Mouse (Mus musculus) frontal cortex, adult (tissue): ENCODE measurements around the gene Pex12.
A peak's percentile ranks its signal among the peaks of the same experiment; 100 is the strongest.
"Not testable (repeated sequence)": the region's sequence is repeated elsewhere in the genome, so short reads cannot be mapped to it uniquely, and the experiment has no call there.

Experiments
- ATAC-seq: cut with Nextera tagmentation; 2 replicates; pipeline ENCODE4 v1.9.2; 2017; ENCODE audit warnings: mild to moderate bottlenecking, moderate library complexity, mixed read lengths; ENCODE audit not compliant: low TSS enrichment

The Pex12 gene

DNA sequence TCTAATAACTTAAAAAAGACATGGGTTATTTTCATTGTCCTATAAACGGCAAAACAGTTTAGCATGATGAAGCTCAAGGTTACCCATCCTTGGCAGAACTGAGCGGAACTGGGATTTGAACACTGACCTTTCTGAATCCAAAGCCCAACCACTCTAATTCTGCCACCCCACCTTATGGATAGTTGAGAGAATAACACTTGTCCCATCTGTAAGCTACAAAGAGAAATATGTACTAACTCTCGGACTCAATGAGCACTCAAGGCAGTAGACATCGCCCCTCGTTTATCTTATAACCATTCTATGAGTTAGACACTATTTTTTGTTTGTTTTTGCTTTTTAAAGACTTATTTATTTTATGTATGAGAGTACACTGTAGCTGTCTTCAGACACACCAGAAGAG, 13.3 kb downstream of the Pex12 start:
- ATAC-seq = no peak

GRCm38 (mm10) chr11:83286566-83286965, 15.8 kb downstream of the Pex12 start, which contains the start of gene Slfn14:
Gene Slfn14 (minus strand): TSS chr11:83286726.
- ATAC-seq = no peak

DNA sequence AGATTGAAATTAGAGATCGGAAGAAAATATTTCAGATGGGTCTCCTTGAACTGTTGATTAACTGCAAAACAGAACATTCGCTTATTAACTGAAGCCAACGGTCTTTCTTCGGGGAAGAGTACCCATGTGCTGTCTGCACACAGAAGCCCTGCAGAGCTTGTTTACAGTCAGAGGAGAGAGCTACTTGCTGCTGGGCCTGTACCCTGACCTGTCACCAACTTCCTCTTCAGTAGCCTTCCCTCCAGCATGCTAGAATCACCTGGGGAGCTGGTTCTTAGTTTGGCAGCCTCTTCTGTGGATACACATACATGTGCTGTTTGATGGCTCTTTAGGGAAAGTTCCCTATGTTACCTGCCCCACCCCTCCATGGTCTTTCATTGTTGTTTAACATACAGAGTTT, 16.8 kb downstream of the Pex12 start:
- ATAC-seq = no peak

GRCm38 (mm10) chr11:83282084-83282483, 20.3 kb downstream of the Pex12 start:
- ATAC-seq = no peak

GRCm38 (mm10) chr11:83279691-83280090, 22.7 kb downstream of the Pex12 start:
- ATAC-seq = no peak

DNA sequence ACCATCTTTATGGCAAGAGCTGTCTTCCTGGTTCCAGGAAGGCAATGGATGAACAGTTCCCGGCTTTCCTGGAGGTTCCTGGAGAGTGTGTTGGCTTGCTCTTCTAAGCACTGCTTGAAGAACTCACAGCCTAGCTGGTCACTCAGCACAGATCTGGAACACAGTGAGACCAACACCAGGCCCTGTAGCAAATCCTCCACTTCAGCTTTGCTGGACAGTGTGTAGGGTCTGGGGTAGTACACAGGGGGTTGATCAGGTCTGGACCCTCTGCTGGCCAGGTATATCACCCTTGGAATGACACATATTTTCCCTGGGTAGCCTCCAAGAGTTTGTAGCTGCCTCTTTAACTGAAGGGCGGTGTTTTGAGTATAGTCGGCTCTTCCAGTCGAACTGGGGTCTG, 23.4 kb downstream of the Pex12 start:
- ATAC-seq = no peak

GRCm38 (mm10) chr11:83276251-83276650, 26.1 kb downstream of the Pex12 start:
- no peak for ATAC-seq

GRCm38 (mm10) chr11:83271951-83272843, 30.2 kb downstream of the Pex12 start:
- peak; percentile 48; the same call in 1 of the 2 replicates for ATAC-seq

DNA sequence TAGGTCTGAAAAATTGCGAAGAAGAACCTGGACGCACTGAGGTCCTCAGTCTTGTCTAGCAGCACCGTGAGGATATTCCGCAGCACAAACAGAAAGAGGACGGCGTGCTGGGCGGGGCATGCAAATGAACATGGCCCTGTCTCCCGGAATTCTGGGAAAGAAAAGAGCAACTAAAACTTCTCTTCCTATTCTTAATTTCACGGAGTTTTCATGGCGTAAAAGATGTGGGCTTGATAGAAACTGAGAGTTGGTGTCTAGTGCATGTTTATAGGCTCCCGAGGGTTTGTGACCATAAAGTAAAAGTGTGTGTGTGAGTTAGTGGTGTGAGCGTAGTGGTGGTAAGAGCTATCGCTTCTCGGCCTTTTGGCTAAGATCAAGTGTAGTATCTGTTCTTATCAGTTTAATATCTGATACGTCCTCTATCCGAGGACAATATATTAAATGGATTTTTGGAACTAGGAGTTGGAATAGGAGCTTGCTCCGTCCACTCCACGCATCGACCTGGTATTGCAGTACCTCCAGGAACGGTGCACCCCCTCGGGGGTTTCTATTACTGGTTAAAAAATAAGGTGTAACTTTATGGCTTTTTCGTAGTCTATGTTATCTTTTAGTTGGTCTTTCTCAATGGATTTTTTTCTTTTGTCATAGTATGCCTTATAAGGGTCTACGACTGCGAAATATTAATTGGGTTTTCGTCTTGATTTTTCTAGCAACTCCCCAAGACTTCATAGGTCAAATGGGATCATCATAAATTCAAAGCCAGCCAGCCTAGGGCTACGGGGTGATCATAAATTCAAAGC, 31.0 kb downstream of the Pex12 start:
- peak; percentile 88 for ATAC-seq

- ATAC-seq = peak; percentile 77
Observed at GRCm38 (mm10) chr11:83270842-83271150, 31.6 kb downstream of the Pex12 start.

DNA sequence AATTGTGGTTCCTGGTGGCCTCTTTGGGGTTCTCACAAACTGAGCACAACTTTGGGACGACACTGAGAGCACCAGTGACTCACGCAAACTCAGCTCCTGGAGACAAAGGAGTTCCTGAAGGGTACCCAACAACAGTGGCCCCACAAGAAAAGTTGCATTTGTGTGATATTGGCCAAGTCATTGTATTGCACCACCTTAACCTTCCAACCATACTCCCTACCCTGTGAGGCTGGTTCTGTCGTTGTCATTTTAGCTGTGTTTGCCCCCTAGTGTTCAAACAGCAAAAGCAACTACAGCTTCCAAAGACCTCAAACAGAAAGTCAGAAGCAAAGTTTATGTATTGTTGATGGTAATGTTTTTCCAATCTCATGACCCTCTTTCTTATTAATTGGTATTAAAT, 39.2 kb downstream of the Pex12 start:
- 0 out of 2 replicates have a peak, but pooled peaks have one; percentile 55 for ATAC-seq

GRCm38 (mm10) chr11:83262673-83263072, 39.7 kb downstream of the Pex12 start:
- ATAC-seq = no peak

GRCm38 (mm10) chr11:83257211-83257610, 45.2 kb downstream of the Pex12 start:
- not testable (repeated sequence) for ATAC-seq
